Mouse (Mus musculus) midbrain, postnatal 0 days (tissue): Measurements from ENCODE around the gene Car10. TPM values are rescaled to one million over a fixed set of nuclear protein-coding genes. Genes with fewer than 3 reads are reported as not detected.

Source experiments
- ATAC-seq: fragments of 200-750 bp; cut with Nextera tagmentation; 2 replicates; pipeline ENCODE4 v1.8.0; 2017; ENCODE audit warnings: moderate number of reproducible peaks, mild to moderate bottlenecking, moderate TSS enrichment, moderate library complexity; ENCODE audit not compliant: low FRiP score
- DNase-seq: peaks from one replicate; pipeline ENCODE4 v3.0.0-alpha.2; 2015; ENCODE audit warnings: low spot score
- H3K27ac ChIP-seq: fragments of 300-500 bp; sonication (generic); 2 replicates; pipeline ENCODE4 v1.5.1; 2014; ENCODE audit warnings: low read depth, mild to moderate bottlenecking, low read length, mixed read lengths
- H3K27me3 ChIP-seq: fragments of 300-500 bp; sonication (generic); 2 replicates; pipeline ENCODE4 v1.6.1; 2014; ENCODE audit warnings: low read length, control low read depth, mixed read lengths; ENCODE audit not compliant: insufficient read depth
- H3K36me3 ChIP-seq: fragments of 300-500 bp; sonication (generic); 2 replicates; pipeline ENCODE4 v1.6.1; 2014; ENCODE audit warnings: low read length, control low read depth, mixed read lengths; ENCODE audit not compliant: insufficient read depth
- H3K4me1 ChIP-seq: fragments of 300-500 bp; sonication (generic); 2 replicates; pipeline ENCODE4 v1.6.1; 2014; ENCODE audit warnings: mild to moderate bottlenecking, control low read depth, antibody characterized with exemption, low read length, mixed read lengths; ENCODE audit not compliant: insufficient read depth
- H3K4me2 ChIP-seq: fragments of 300-500 bp; sonication (generic); 2 replicates; pipeline ENCODE4 v1.6.1; 2014; ENCODE audit warnings: low read depth, mild to moderate bottlenecking, low read length, mixed read lengths; ENCODE audit not compliant: poor library complexity, severe bottlenecking
- H3K4me3 ChIP-seq: fragments of 300-500 bp; sonication (generic); 2 replicates; pipeline ENCODE4 v1.5.1; 2014; ENCODE audit warnings: low read depth, mild to moderate bottlenecking, low read length, moderate library complexity
- H3K9ac ChIP-seq: fragments of 300-500 bp; sonication (generic); replicated peaks from 2 replicates; pipeline ENCODE4 v1.6.1; 2014; ENCODE audit warnings: mild to moderate bottlenecking, low read length, moderate library complexity, mixed read lengths; ENCODE audit not compliant: poor library complexity, severe bottlenecking
- H3K9me3 ChIP-seq: fragments of 300-500 bp; sonication (generic); 2 replicates; pipeline ENCODE4 v1.6.1; 2016; ENCODE audit warnings: low read length, control low read depth
- CTCF ChIP-seq: IDR thresholded peaks from 2 replicates; pipeline ENCODE4 v1.5.1; 2016; ENCODE audit warnings: antibody characterized with exemption, mild to moderate bottlenecking
- WGBS: fragments of 180-500 bp; shearing (Covaris S2); extraction: QIAGEN DNeasy Blood & Tissue Kit; methylation state at CpG from one replicate; pipeline ENCODE4 v1.1.7; 2014; 5-methylcytosine and 5-hydroxymethylcytosine counted together
- polyA plus RNA-seq: library from polyadenylated mRNA; unstranded; fragments of >200 nt; fragmentation: Nextera tagmentation; extraction: Ambion mirVana; gene quantifications from 2 replicates; pipeline ENCODE4 v1.2.1, GENCODE M21; 2015
- total RNA-seq: library from RNA; depleted of rRNA; stranded (reverse); fragments of >200 nt; gene quantifications from 2 replicates; pipeline ENCODE4 v1.2.3, GENCODE M21; 2014

Gene Car10
- total and polyA plus RNA-seq, 2 experiments from 2014 or later = 62.8 to 69.6 TPM

- H3K36me3 ChIP-seq = no peaks in the 10 kb centered on the region
- H3K27me3 ChIP-seq = no peaks in the 10 kb centered on the region
- no peaks in the 10 kb centered on the region for H3K9me3 ChIP-seq
- H3K4me2 ChIP-seq = no peak overlapping the region
- ATAC-seq (no peak), DNase-seq (peak; percentile 26)
- TF ChIP-seq CTCF = no peak
- whole genome bisulfite sequencing = 73% methylated on average over 1 of the region's 1 CpGs
- H3K4me1 ChIP-seq = no peaks in the 10 kb centered on the region
- H3K4me3 ChIP-seq = no peak overlapping the region
- no peak overlapping the region for H3K9ac ChIP-seq
- no peak overlapping the region for H3K27ac ChIP-seq
These were observed 11.6 kb downstream of the Car10 start for GRCm38 (mm10) chr11:93109451-93109850.

DNA sequence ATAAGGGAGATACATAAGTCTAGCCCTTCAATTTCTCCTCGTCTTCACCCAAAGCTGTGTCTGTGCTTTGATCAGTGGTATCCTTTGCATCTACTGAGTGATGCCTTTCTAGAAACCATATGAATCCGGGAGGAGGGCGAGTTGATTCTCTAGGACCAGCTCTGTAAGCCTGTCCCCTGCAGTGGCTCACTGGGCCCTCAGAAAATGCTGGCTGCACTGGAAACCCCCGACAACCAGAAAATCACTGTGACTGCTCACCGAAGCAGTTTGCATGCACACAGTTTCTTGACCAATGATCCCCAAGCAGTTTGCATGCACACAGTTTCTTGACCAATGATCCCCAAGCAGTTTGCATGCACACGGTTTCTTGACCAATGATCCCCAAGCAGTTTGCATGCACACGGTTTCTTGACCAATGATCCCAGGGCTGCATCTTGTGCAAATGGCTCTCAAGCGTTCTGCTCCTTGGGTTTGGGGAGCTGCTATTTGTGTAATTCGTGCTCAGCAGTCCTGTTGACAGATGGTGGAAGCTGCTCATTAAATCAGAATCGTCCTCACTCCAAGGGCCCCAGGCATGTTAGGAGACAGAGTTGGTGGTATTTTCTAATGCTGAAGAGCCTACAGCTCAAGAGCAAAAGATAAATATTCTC is 23.1 kb downstream of the Car10 start:
- Histone ChIP-seq H3K36me3 (no peaks in the 10 kb centered on the region), H3K4me1 (no peaks in the 10 kb centered on the region), H3K4me2 (no peak overlapping the region), H3K27me3 (no peaks in the 10 kb centered on the region), H3K9me3 (no peaks in the 10 kb centered on the region), H3K27ac (no peak overlapping the region), H3K4me3 (no peak overlapping the region), H3K9ac (no peak overlapping the region)
- 77% methylated on average over 10 of the region's 10 CpGs for WGBS
- ATAC-seq (no peak), DNase-seq (no peak)
- no peak for TF ChIP-seq CTCF

DNA sequence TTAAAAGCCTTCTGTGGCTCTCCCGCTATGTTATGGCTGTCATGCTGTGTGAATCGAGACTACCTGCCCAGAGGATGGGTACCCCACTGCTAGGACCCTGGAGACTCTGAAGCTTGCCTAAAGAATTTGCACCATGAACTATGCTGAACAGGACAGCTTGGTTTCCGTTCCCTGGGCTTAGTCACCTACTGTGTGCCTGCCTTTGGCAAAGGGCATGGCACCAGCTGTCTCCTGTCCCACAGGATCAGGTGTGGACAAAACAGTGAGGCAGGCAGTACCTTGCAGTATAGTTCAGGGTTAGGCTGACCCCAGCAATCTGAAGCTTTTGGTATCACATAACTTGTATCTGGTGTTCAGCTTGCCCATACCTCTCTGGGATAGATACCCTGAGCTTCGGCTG is 25.9 kb downstream of the Car10 start:
- ATAC-seq = no peak
- Histone ChIP-seq H3K36me3 (no peaks in the 10 kb centered on the region), H3K27me3 (no peaks in the 10 kb centered on the region), H3K9ac (no peak overlapping the region), H3K9me3 (no peaks in the 10 kb centered on the region), H3K4me2 (no peak overlapping the region), H3K4me3 (no peak overlapping the region), H3K4me1 (no peaks in the 10 kb centered on the region), H3K27ac (no peak overlapping the region)
- no peak for DNase-seq
- no peak for TF ChIP-seq CTCF
- WGBS = 74% methylated on average over 4 of the region's 4 CpGs

GRCm38 (mm10) chr11:93126466-93126865 is 28.6 kb downstream of the Car10 start:
- 93% methylated on average over 3 of the region's 3 CpGs for WGBS
- no peaks in the 10 kb centered on the region for H3K4me1 ChIP-seq
- H3K9ac ChIP-seq = no peak overlapping the region
- TF ChIP-seq CTCF = no peak
- no peaks in the 10 kb centered on the region for H3K27me3 ChIP-seq
- no peak overlapping the region for H3K4me2 ChIP-seq
- DNase-seq (no peak), ATAC-seq (no peak)
- H3K4me3 ChIP-seq = no peak overlapping the region
- no peak overlapping the region for H3K27ac ChIP-seq
- H3K36me3 ChIP-seq = no peaks in the 10 kb centered on the region
- no peaks in the 10 kb centered on the region for H3K9me3 ChIP-seq

GRCm38 (mm10) chr11:93128481-93128880 is 30.7 kb downstream of the Car10 start:
- no peak for ATAC-seq
- no peak overlapping the region for H3K4me2 ChIP-seq
- no peak for DNase-seq
- no peaks in the 10 kb centered on the region for H3K4me1 ChIP-seq
- H3K27me3 ChIP-seq = no peaks in the 10 kb centered on the region
- no peak for TF ChIP-seq CTCF
- H3K27ac ChIP-seq = no peak overlapping the region
- H3K36me3 ChIP-seq = no peaks in the 10 kb centered on the region
- no peak overlapping the region for H3K4me3 ChIP-seq
- no peak overlapping the region for H3K9ac ChIP-seq
- WGBS = 75% methylated on average over 2 of the region's 2 CpGs
- no peaks in the 10 kb centered on the region for H3K9me3 ChIP-seq

GRCm38 (mm10) chr11:93137841-93138240 is 40.0 kb downstream of the Car10 start:
- H3K9me3 ChIP-seq = no peaks in the 10 kb centered on the region
- H3K36me3 ChIP-seq = no peaks in the 10 kb centered on the region
- H3K4me1 ChIP-seq = no peaks in the 10 kb centered on the region
- no peaks in the 10 kb centered on the region for H3K27me3 ChIP-seq
- H3K27ac ChIP-seq = no peak overlapping the region
- no peak overlapping the region for H3K4me3 ChIP-seq
- H3K9ac ChIP-seq = no peak overlapping the region
- ATAC-seq (no peak), DNase-seq (peak; percentile 9)
- no peak overlapping the region for H3K4me2 ChIP-seq
- 91% methylated on average over 1 of the region's 1 CpGs for WGBS
- no peak for TF ChIP-seq CTCF
